Mouse (Mus musculus): Measurements from ENCODE around the gene Cmss1. TPM values are rescaled to one million over a fixed set of nuclear protein-coding genes. Genes with fewer than 3 reads are reported as not detected.

Gene Cmss1
- total and polyA plus RNA-seq, 2 experiments from 2014 or later = 17.0 to 50.3 TPM

GRCm38 (mm10) chr16:57469869-57470268, 136.8 kb downstream of the Cmss1 start:
- H3K4me2 ChIP-seq (ENCODE audit: low read depth, low read length) = no peak overlapping the region
- TF ChIP-seq EP300 (IDR thresholded peaks at IDR 0.05; ENCODE audit: low read depth) = no peak
- TF ChIP-seq CTCF (IDR thresholded peaks at IDR 0.05; ENCODE audit: low read depth) = no peak
- H3K27ac ChIP-seq (ENCODE audit: low read depth) = no peak overlapping the region
- no peak overlapping the region for H3K4me3 ChIP-seq (ENCODE audit: low read depth, low read length)
- no peak for ATAC-seq (ENCODE audit: insufficient read depth, low read depth)
- H3K9ac ChIP-seq (replicated peaks; ENCODE audit: low read depth, low read length) = no peak overlapping the region
- DNase-seq (ENCODE audit: low spot score) = no peak
- no peaks in the 10 kb centered on the region for H3K36me3 ChIP-seq (replicated peaks; ENCODE audit: control insufficient read depth, insufficient read depth, low read length)
- H3K9me3 ChIP-seq (replicated peaks; ENCODE audit: control insufficient read depth, low read length) = no peaks in the 10 kb centered on the region
- H3K4me1 ChIP-seq (ENCODE audit: control insufficient read depth, insufficient read depth) = 0 out of 2 replicates have a peak, but pooled peaks cover 10% of the 10 kb centered on the region
- 66% methylated on average over 2 of the region's 2 CpGs for WGBS
- no peaks in the 10 kb centered on the region for H3K27me3 ChIP-seq (ENCODE audit: control insufficient read depth, insufficient read depth, low read length)

GRCm38 (mm10) chr16:57469301-57469700, 137.4 kb downstream of the Cmss1 start:
- Histone ChIP-seq H3K4me3 (ENCODE audit: low read depth, low read length) (no peak overlapping the region), H3K4me1 (ENCODE audit: control insufficient read depth, insufficient read depth) (0 out of 2 replicates have a peak, but pooled peaks cover 10% of the 10 kb centered on the region), H3K9ac (replicated peaks; ENCODE audit: low read depth, low read length) (no peak overlapping the region), H3K27me3 (ENCODE audit: control insufficient read depth, insufficient read depth, low read length) (no peaks in the 10 kb centered on the region), H3K9me3 (replicated peaks; ENCODE audit: control insufficient read depth, low read length) (no peaks in the 10 kb centered on the region), H3K4me2 (ENCODE audit: low read depth, low read length) (no peak overlapping the region), H3K36me3 (replicated peaks; ENCODE audit: control insufficient read depth, insufficient read depth, low read length) (no peaks in the 10 kb centered on the region), H3K27ac (ENCODE audit: low read depth) (no peak overlapping the region)
- no peak for ATAC-seq (ENCODE audit: insufficient read depth, low read depth)
- DNase-seq (ENCODE audit: low spot score) = no peak
- 64% methylated on average over 4 of the region's 4 CpGs for WGBS
- TF ChIP-seq CTCF (IDR thresholded peaks at IDR 0.05; ENCODE audit: low read depth) = no peak
- TF ChIP-seq EP300 (IDR thresholded peaks at IDR 0.05; ENCODE audit: low read depth) = no peak

GRCm38 (mm10) chr16:57465386-57465913, 141.2 kb downstream of the Cmss1 start:
- no peaks in the 10 kb centered on the region for H3K27me3 ChIP-seq (ENCODE audit: control insufficient read depth, insufficient read depth, low read length)
- H3K36me3 ChIP-seq (replicated peaks; ENCODE audit: control insufficient read depth, insufficient read depth, low read length) = no peaks in the 10 kb centered on the region
- no peak for ATAC-seq (ENCODE audit: insufficient read depth, low read depth)
- no peak overlapping the region for H3K4me3 ChIP-seq (ENCODE audit: low read depth, low read length)
- H3K9me3 ChIP-seq (replicated peaks; ENCODE audit: control insufficient read depth, low read length) = no peaks in the 10 kb centered on the region
- 0 out of 2 replicates have a peak, but pooled peaks cover 10% of the 10 kb centered on the region for H3K4me1 ChIP-seq (ENCODE audit: control insufficient read depth, insufficient read depth)
- H3K27ac ChIP-seq (ENCODE audit: low read depth) = no peak overlapping the region
- H3K4me2 ChIP-seq (ENCODE audit: low read depth, low read length) = no peak overlapping the region
- TF ChIP-seq EP300 (IDR thresholded peaks at IDR 0.05; ENCODE audit: low read depth) = no peak
- TF ChIP-seq CTCF (IDR thresholded peaks at IDR 0.05; ENCODE audit: low read depth) = no peak
- WGBS = 91% methylated on average over 9 of the region's 9 CpGs
- no peak for DNase-seq (ENCODE audit: low spot score)
- no peak overlapping the region for H3K9ac ChIP-seq (replicated peaks; ENCODE audit: low read depth, low read length)

- H3K4me2 ChIP-seq (ENCODE audit: low read depth, low read length) = no peak overlapping the region
- H3K27ac ChIP-seq (ENCODE audit: low read depth) = no peak overlapping the region
- no peak overlapping the region for H3K9ac ChIP-seq (replicated peaks; ENCODE audit: low read depth, low read length)
- no peaks in the 10 kb centered on the region for H3K9me3 ChIP-seq (replicated peaks; ENCODE audit: control insufficient read depth, low read length)
- WGBS = 78% methylated on average over 2 of the region's 2 CpGs
- H3K36me3 ChIP-seq (replicated peaks; ENCODE audit: control insufficient read depth, insufficient read depth, low read length) = no peaks in the 10 kb centered on the region
- no peak for TF ChIP-seq EP300 (IDR thresholded peaks at IDR 0.05; ENCODE audit: low read depth)
- no peak for TF ChIP-seq CTCF (IDR thresholded peaks at IDR 0.05; ENCODE audit: low read depth)
- H3K4me3 ChIP-seq (ENCODE audit: low read depth, low read length) = no peak overlapping the region
- no peaks in the 10 kb centered on the region for H3K4me1 ChIP-seq (ENCODE audit: control insufficient read depth, insufficient read depth)
- ATAC-seq (ENCODE audit: insufficient read depth, low read depth) (no peak), DNase-seq (ENCODE audit: low spot score) (no peak)
- no peaks in the 10 kb centered on the region for H3K27me3 ChIP-seq (ENCODE audit: control insufficient read depth, insufficient read depth, low read length)
These were observed 150.7 kb downstream of the Cmss1 start for GRCm38 (mm10) chr16:57456003-57456402.

GRCm38 (mm10) chr16:57455573-57455972, 151.1 kb downstream of the Cmss1 start:
- no peak for TF ChIP-seq CTCF (IDR thresholded peaks at IDR 0.05; ENCODE audit: low read depth)
- TF ChIP-seq EP300 (IDR thresholded peaks at IDR 0.05; ENCODE audit: low read depth) = no peak
- H3K4me1 ChIP-seq (ENCODE audit: control insufficient read depth, insufficient read depth) = no peaks in the 10 kb centered on the region
- no peaks in the 10 kb centered on the region for H3K27me3 ChIP-seq (ENCODE audit: control insufficient read depth, insufficient read depth, low read length)
- no peak for ATAC-seq (ENCODE audit: insufficient read depth, low read depth)
- DNase-seq (ENCODE audit: low spot score) = no peak
- no peaks in the 10 kb centered on the region for H3K36me3 ChIP-seq (replicated peaks; ENCODE audit: control insufficient read depth, insufficient read depth, low read length)
- no peaks in the 10 kb centered on the region for H3K9me3 ChIP-seq (replicated peaks; ENCODE audit: control insufficient read depth, low read length)
- no peak overlapping the region for H3K9ac ChIP-seq (replicated peaks; ENCODE audit: low read depth, low read length)
- H3K4me2 ChIP-seq (ENCODE audit: low read depth, low read length) = no peak overlapping the region
- H3K27ac ChIP-seq (ENCODE audit: low read depth) = no peak overlapping the region
- 64% methylated on average over 3 of the region's 3 CpGs for WGBS
- H3K4me3 ChIP-seq (ENCODE audit: low read depth, low read length) = no peak overlapping the region
